Mouse (Mus musculus) MEL (cell line): Measurements from ENCODE around the gene Cx3cl1.

Experiments used
- BHLHE40 ChIP-seq: IDR thresholded peaks from 2 replicates; pipeline ENCODE4 v1.6.1; 2012; ENCODE audit warnings: low read depth, mild to moderate bottlenecking, inconsistent platforms, low read length, improper control_type of control experiment, borderline replicate concordance
- CTCF ChIP-seq, 3 experiments: IDR thresholded peaks in 2 of 3; conservative IDR thresholded peaks in 1 of 3; 2 replicates each; pipeline ENCODE4 v1.5.1; 2011 to 2012; ENCODE audit warnings: low read length in 3 of 3, low read depth in 2 of 3, mild to moderate bottlenecking in 2 of 3, improper control_type of control experiment in 1 of 3, inconsistent platforms in 1 of 3, mixed read lengths in 1 of 3, moderate library complexity in 1 of 3; ENCODE audit not compliant: control insufficient read depth in 1 of 3, insufficient read depth in 1 of 3, poor library complexity in 1 of 3, severe bottlenecking in 1 of 3
- E2F4 ChIP-seq: IDR thresholded peaks from 2 replicates; pipeline ENCODE4 v1.6.1; 2011; ENCODE audit warnings: low read depth, low read length, improper control_type of control experiment, borderline replicate concordance
- EP300 ChIP-seq, 2 experiments: IDR thresholded peaks; 2 replicates each; pipeline ENCODE4 v1.6.1; 2011; ENCODE audit warnings: improper control_type of control experiment in 2 of 2, low read length in 2 of 2, low read depth in 1 of 2, mild to moderate bottlenecking in 1 of 2
- KAT2A ChIP-seq: conservative IDR thresholded peaks from 2 replicates; pipeline ENCODE4 v1.6.1; 2012; ENCODE audit warnings: low read depth, low read length, improper control_type of control experiment, inconsistent platforms
- POLR2A ChIP-seq, 2 experiments: IDR thresholded peaks; 2 replicates each; pipeline ENCODE4 v1.6.1; 2011 to 2012; ENCODE audit warnings: low read length in 2 of 2, mild to moderate bottlenecking in 2 of 2, control low read depth in 1 of 2, improper control_type of control experiment in 1 of 2, low read depth in 1 of 2, moderate library complexity in 1 of 2; ENCODE audit not compliant: control insufficient read depth in 1 of 2, insufficient read depth in 1 of 2, poor library complexity in 1 of 2
- SMC3 ChIP-seq: IDR thresholded peaks from 2 replicates; pipeline ENCODE4 v1.6.1; 2011; ENCODE audit warnings: low read depth, low read length, improper control_type of control experiment
- USF1 ChIP-seq: IDR thresholded peaks from 2 replicates; pipeline ENCODE4 v1.6.1; 2014; ENCODE audit warnings: low read depth, mild to moderate bottlenecking, inconsistent platforms, low read length, improper control_type of control experiment, moderate library complexity
- USF2 ChIP-seq, 2 experiments: IDR thresholded peaks; 2 replicates each; pipeline ENCODE4 v1.6.1; 2011 to 2012; ENCODE audit warnings: improper control_type of control experiment in 2 of 2, low read length in 2 of 2, borderline replicate concordance in 1 of 2, inconsistent platforms in 1 of 2, low read depth in 1 of 2, mild to moderate bottlenecking in 1 of 2; ENCODE audit not compliant: insufficient read depth in 1 of 2

DNA sequence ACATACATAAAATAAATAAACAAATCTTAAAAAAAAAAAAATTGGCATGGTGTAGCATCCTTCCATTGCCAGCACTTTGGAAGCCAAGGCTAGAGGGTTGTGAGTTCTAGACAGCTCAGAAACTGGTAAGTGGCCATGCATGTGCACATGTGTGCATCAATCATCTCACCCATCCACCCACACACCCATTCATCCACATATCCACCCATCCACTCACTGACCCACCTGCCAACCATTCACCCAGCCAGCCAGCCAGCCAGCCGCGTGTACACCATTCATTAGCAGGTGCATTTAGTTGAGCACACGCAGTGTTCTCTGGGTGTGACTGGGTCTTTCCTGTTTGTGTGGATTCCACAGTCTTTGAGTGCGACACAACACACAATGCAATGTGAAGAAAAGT lies 34.0 kb downstream of the Cx3cl1 start:
- TF ChIP-seq USF2 (IDR thresholded peaks at IDR 0.05; ENCODE audit: borderline replicate concordance in 1 of 2, insufficient read depth in 1 of 2, low read depth in 1 of 2, low read length in 2 of 2) (no peak), E2F4 (no peak), CTCF (IDR thresholded peaks at IDR 0.05 in 2 of 3, conservative IDR thresholded peaks at IDR 0.05 in 1 of 3; ENCODE audit: control insufficient read depth in 1 of 3, insufficient read depth in 1 of 3, low read depth in 2 of 3, low read length in 3 of 3, poor library complexity in 1 of 3, severe bottlenecking in 1 of 3) (no peak), USF1 (no peak), POLR2A (IDR thresholded peaks at IDR 0.05; ENCODE audit: control insufficient read depth in 1 of 2, insufficient read depth in 1 of 2, low read depth in 1 of 2, low read length in 2 of 2, poor library complexity in 1 of 2) (no peak), KAT2A (no peak), BHLHE40 (no peak), EP300 (IDR thresholded peaks at IDR 0.05; ENCODE audit: low read depth in 1 of 2, low read length in 2 of 2) (no peak), SMC3 (no peak)
